Mouse (Mus musculus) erythroblast, embryonic 14.5 days (primary cell): Measurements from ENCODE around the gene Cdc42ep3. TPM values are rescaled to one million over a fixed set of nuclear protein-coding genes. Genes with fewer than 3 reads are reported as not detected.

Source experiments
- H3K27me3 ChIP-seq: 2 replicates; pipeline ENCODE4 v1.6.1; 2012; ENCODE audit warnings: inconsistent platforms; ENCODE audit not compliant: control insufficient read depth
- H3K36me3 ChIP-seq: 2 replicates; pipeline ENCODE4 v1.6.1; 2012; ENCODE audit warnings: mild to moderate bottlenecking, inconsistent platforms; ENCODE audit not compliant: control insufficient read depth
- H3K4me1 ChIP-seq: 2 replicates; pipeline ENCODE4 v1.6.1; 2012; ENCODE audit warnings: inconsistent platforms; ENCODE audit not compliant: control insufficient read depth
- H3K4me3 ChIP-seq: replicated peaks from 2 replicates; pipeline ENCODE3; 2012; ENCODE audit warnings: moderate library complexity, mild to moderate bottlenecking, inconsistent platforms
- H3K9me3 ChIP-seq: 2 replicates; pipeline ENCODE4 v1.6.1; 2012; ENCODE audit warnings: low read length, inconsistent platforms, mixed read lengths; ENCODE audit not compliant: control insufficient read depth
- GATA1 ChIP-seq: IDR thresholded peaks from 2 replicates; pipeline ENCODE4 v1.6.1; 2012; ENCODE audit warnings: low read length, inconsistent platforms, mixed read lengths
- TAL1 ChIP-seq: IDR thresholded peaks from 3 replicates; pipeline ENCODE4 v1.6.1; 2012; ENCODE audit warnings: low read length, inconsistent platforms, mixed read lengths
- polyA plus RNA-seq: library from polyadenylated mRNA; stranded (reverse); fragments of >175 nt; gene quantifications from 2 replicates; pipeline ENCODE4 v1.2.3, GENCODE M21; 2012

Gene Cdc42ep3
- polyA plus RNA-seq, 1 experiment: 1.9 TPM

- Histone ChIP-seq H3K4me1 (no peaks in the 10 kb centered on the region), H3K36me3 (no peaks in the 10 kb centered on the region), H3K4me3 (no peak overlapping the region), H3K9me3 (no peaks in the 10 kb centered on the region; the same call in 1 of the 2 replicates), H3K27me3 (no peaks in the 10 kb centered on the region)
- no peak for TF ChIP-seq GATA1
- TF ChIP-seq TAL1: no peak
These were observed 55.0 kb downstream of the Cdc42ep3 start for GRCm38 (mm10) chr17:79299925-79300324.

DNA sequence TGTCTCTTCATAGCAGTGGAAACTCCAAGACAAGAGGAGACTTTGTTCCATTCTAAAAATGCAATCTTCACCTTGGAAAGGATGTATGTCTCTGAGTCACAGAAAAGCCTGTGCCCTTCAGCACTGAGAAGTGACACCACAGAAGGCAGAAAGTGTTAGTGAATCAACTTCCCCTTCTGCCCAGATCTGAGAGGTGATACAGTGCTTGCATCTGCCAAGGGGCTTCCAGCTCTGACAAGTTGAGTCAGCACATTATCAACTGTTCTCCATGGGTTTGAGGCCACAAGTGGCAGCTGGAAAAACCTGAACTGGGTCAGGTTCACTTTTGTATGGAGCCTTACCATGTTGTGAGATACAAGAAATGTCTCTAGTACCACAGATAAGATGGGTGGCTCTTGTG, 55.9 kb downstream of the Cdc42ep3 start:
- no peak for TF ChIP-seq GATA1
- TF ChIP-seq TAL1: no peak
- H3K36me3 ChIP-seq: no peaks in the 10 kb centered on the region
- no peaks in the 10 kb centered on the region for H3K4me1 ChIP-seq
- H3K4me3 ChIP-seq: no peak overlapping the region
- H3K9me3 ChIP-seq: no peaks in the 10 kb centered on the region; the same call in 1 of the 2 replicates
- no peaks in the 10 kb centered on the region for H3K27me3 ChIP-seq

- Histone ChIP-seq H3K9me3 (no peaks in the 10 kb centered on the region), H3K36me3 (no peaks in the 10 kb centered on the region), H3K4me1 (no peaks in the 10 kb centered on the region), H3K4me3 (no peak overlapping the region), H3K27me3 (no peaks in the 10 kb centered on the region)
- TF ChIP-seq GATA1 (no peak), TAL1 (no peak)
These were observed 59.0 kb downstream of the Cdc42ep3 start for GRCm38 (mm10) chr17:79295926-79296325.

- no peak overlapping the region for H3K4me3 ChIP-seq
- TF ChIP-seq TAL1: no peak
- TF ChIP-seq GATA1: no peak
- no peaks in the 10 kb centered on the region for H3K36me3 ChIP-seq
- H3K4me1 ChIP-seq: no peaks in the 10 kb centered on the region
- no peaks in the 10 kb centered on the region for H3K27me3 ChIP-seq
- H3K9me3 ChIP-seq: no peaks in the 10 kb centered on the region
These were observed 63.2 kb downstream of the Cdc42ep3 start for GRCm38 (mm10) chr17:79291672-79292071.

DNA sequence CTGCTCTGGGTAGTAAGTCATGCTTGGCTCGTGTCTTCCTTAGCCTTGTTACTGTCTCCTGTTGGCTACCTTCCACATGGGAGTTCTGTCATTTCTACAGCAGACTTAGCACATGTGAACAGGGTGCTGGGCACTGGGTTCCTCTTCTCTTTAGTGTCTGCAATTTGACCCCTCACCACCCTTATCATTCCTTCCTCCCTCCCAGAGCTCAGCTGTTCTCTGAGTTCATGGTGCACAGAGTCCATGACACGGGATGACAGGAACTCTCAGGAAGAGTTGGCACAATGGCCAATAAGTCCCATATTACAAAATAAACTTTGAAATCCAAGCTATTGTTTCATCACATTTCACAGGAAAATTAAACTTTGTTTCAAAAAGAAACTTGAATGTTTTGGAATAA, 64.2 kb downstream of the Cdc42ep3 start:
- H3K4me3 ChIP-seq: no peak overlapping the region
- no peaks in the 10 kb centered on the region for H3K4me1 ChIP-seq
- no peaks in the 10 kb centered on the region for H3K36me3 ChIP-seq
- no peaks in the 10 kb centered on the region for H3K9me3 ChIP-seq
- TF ChIP-seq TAL1 (no peak), GATA1 (no peak)
- no peaks in the 10 kb centered on the region for H3K27me3 ChIP-seq

- Histone ChIP-seq H3K36me3 (no peaks in the 10 kb centered on the region), H3K9me3 (no peaks in the 10 kb centered on the region), H3K27me3 (no peaks in the 10 kb centered on the region), H3K4me3 (no peak overlapping the region), H3K4me1 (no peaks in the 10 kb centered on the region)
- TF ChIP-seq GATA1: no peak
- no peak for TF ChIP-seq TAL1
These were observed 67.6 kb downstream of the Cdc42ep3 start for GRCm38 (mm10) chr17:79287302-79287701.

DNA sequence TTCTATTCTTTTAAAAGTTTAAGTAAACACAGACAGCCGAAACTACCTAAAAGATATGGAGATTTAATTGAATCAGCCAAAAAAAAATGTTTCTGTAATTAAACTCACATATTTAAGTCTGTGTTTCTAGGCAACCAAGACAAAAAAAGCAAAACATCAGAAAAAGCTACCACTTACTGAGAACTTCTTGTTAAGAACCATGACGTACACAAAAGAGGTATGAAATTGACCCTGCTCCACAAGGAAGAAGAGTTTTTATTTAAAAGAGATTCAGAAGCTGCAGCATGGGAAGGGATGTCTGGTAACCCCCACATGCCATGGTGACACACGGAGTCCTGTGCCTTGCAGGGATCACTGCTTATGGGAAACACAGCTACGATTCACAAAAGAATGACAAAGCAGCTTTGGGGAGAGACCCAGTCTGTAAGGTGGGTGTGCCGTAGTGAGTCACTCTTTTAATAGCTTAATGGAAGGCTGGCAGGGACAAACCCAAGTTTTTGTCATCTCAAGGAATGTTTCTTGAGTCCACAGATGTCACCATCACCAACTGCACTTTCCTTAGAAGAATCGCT, 69.8 kb downstream of the Cdc42ep3 start:
- TF ChIP-seq GATA1 (no peak), TAL1 (no peak)
- no peaks in the 10 kb centered on the region for H3K27me3 ChIP-seq
- no peaks in the 10 kb centered on the region for H3K36me3 ChIP-seq
- no peaks in the 10 kb centered on the region for H3K4me1 ChIP-seq
- no peak overlapping the region for H3K4me3 ChIP-seq
- no peaks in the 10 kb centered on the region for H3K9me3 ChIP-seq
